Mouse (Mus musculus) right cerebral cortex, postnatal 36 days (tissue): ENCODE data around the gene Lmf1.

Source experiments
- DNase-seq, 2 experiments: peaks; one replicate each; pipeline ENCODE4 v3.0.0; 2022; ENCODE audit warnings: low spot score in 2 of 2, mixed read lengths in 1 of 2

Lmf1 gene

GRCm38 (mm10) chr17:25604234-25604633 lies 25.3 kb downstream of the Lmf1 start:
- no peak for DNase-seq

DNA sequence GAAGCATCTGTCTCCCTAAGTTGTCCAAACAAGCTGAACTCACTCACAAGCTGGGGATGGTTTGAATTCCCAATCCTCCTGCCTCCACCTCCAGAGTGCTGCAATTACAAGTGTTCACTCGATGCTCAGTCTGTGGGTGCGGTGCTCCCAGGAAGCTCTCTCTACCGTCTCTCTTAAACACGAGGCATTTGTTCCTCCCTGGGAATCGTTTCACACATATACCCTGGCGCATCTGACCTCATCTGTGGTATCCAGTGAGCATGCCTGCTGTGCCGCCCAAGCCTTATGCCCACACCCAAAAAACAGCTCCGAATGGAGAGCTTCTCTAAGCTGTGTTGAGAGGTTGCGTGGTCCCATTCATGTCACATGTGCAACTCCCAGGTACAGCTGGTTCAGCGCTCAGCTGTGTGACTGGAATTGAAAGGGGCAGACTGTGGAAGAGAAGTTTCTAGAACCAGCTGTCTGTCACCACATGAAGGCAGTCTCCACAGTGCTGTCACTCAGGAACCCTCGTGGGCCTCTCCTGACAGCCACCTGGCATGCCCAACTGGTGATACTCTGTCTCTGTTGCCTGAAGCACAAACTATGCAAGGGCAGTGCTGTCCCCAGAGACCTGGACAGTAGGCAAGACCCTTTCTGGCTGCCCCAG lies 29.4 kb downstream of the Lmf1 start:
- DNase-seq: no peak

GRCm38 (mm10) chr17:25608821-25609505 lies 30.1 kb downstream of the Lmf1 start:
- no peak for DNase-seq

DNA sequence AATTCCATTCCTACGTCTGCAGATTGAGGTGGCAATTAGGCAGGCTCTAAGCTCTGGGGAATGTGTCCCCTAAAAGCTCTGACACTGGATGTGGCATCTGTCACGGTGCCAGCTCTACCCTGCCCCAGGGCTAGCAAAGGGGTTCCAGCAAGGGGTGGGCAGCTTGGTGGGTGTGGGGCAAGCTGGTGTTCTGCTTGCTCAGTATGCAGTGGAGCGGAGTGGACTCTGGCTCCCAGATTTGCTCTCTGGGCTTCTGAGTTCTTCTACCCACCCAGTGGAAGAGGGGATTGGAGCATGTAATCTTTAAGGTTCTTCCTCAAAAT lies 30.6 kb downstream of the Lmf1 start:
- DNase-seq: no peak

DNA sequence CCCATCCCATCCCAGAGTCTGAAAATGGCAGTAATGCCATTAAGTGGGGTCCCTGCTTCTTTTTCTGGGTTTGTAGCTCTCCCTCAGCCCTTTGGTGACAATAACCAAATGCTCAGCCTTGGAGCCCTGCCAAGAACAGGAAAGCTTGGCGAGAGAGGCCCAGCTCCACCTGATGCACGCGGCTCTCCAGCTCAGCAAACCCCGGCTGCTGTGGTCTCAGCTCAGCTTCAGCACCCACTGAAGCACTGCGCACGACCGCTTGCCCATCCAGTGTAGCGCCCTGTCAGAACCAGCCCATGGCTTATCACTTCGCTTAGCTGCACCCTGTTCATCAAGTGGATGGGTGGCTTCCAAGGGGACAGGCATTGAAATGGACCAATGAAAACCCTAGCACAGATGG lies 31.3 kb downstream of the Lmf1 start:
- DNase-seq: no peak

GRCm38 (mm10) chr17:25612537-25612936 lies 33.7 kb downstream of the Lmf1 start:
- no peak for DNase-seq

DNA sequence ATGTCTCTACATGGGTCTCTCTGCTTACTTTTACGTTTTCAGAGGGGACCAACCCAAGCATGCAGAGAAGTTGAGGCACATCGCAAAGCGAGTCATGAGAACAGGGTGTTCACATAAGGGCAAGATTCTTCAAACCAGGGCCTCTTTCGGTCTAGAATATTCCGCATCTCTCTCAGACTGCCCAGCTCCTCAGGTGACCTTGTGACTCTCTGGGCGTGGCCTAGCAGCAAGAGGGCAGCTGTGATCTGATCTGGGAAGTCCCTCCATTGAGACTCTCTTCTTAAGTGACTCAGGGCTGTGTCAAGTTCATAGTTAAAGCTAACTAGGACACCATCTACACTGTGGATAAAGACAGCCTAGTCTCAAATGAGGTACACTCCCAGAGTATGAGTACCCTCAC lies 34.4 kb downstream of the Lmf1 start:
- no peak for DNase-seq

GRCm38 (mm10) chr17:25614723-25615510 lies 36.0 kb downstream of the Lmf1 start:
- DNase-seq: no peak

GRCm38 (mm10) chr17:25618508-25619056 lies 39.7 kb downstream of the Lmf1 start:
- peak in 1 of 2 experiments; percentile 61 for DNase-seq

- no peak for DNase-seq
Measured at GRCm38 (mm10) chr17:25623441-25623840, 44.6 kb downstream of the Lmf1 start.

DNA sequence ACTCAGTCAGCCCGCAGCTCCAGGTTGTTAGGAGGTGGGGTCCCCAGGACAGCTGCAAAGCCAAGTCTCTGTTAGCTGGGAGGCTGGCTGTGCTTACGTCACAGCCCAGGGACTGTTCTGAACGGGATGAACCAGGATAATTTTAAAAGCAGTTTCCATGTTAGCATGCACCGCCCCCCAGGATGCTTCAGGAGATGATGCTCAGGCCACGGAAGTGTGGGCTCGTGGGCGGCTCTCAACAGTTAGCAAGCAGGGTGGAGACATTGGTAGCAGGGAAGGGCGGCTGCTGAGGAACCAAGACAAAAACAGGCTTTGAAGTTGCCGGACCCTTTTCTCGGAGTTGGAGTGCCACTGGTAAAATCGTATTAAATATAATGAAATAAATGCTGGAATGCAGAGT lies 45.0 kb downstream of the Lmf1 start:
- peak; percentile 85 to 94 for DNase-seq

DNA sequence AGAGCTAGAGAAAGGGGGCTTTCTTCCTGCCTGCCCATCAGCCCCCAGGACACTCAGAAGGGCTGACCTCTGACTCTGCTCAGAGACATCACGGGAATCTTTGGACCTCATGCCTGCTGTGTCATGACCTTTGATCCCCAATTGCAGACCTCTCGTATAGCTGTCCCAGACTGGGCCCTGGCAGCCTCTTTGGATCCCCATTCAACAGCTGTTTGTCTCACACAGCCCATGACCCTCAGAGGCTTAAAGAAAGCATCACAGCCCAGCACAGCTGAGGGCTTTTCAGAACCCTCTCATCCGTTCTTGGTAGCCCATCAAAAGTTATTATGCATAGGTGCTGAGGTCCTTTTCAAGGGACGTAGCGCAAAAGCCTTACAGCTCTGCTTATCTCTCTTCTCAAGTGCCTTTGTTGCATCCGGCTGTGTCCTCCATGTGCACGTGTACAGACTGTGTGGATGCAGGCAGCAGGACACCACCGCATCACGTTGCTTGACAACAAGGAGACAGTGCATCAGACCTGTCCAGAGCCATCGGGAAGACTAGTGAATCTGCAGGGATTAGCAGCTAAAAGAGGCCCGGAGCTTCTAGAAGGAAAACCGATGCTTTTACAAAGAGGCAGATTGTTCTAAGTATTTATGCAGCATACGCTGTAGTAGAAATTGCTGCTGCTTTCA lies 45.7 kb downstream of the Lmf1 start:
- no peak for DNase-seq

GRCm38 (mm10) chr17:25625282-25625681 lies 46.4 kb downstream of the Lmf1 start:
- DNase-seq: peak; percentile 80 to 85

- no peak for DNase-seq
Measured at GRCm38 (mm10) chr17:25626196-25627043, 47.5 kb downstream of the Lmf1 start.

DNA sequence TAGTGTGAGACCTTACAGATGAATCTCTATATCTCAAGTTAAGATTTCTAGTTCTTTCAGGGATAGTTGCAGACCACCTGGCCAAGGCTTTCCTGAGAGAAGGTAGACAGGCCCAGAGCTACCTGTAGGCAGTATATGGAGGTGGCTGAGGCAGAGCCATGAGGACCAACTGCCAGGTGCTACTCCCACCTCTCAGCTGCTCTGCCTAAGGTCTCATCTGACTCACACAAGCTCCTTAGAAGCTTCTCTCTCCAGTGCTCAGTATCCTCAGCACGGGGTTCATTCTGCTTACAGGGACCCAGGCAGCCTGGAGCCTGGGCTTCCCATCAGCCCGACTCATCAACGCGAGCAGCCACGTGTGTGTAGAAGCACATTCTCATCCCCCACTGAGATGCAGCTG lies 51.4 kb downstream of the Lmf1 start:
- DNase-seq: peak in 1 of 2 experiments; percentile 57

DNA sequence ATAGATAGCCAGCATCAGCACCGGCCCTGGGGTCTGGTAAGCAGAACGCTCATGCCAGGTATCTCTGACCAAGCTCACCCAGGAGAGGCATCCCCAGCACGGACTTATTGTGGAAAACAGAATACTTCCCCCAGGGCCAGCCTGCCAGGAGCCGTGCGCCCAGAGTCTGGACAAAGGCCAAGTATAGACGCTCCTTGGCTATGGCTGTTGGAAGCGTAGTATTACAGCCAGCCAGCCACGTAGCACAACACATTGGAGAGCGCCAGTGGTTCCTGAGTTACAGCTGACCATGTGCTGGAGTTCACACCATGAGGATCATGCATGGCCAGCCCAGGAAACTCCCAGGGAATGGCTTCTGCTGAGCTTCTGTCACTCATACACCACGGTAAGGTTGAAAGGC lies 55.2 kb downstream of the Lmf1 start:
- DNase-seq: no peak

GRCm38 (mm10) chr17:25635387-25635786 lies 56.5 kb downstream of the Lmf1 start:
- no peak for DNase-seq

GRCm38 (mm10) chr17:25635806-25636205 lies 56.9 kb downstream of the Lmf1 start:
- DNase-seq: peak; percentile 84 to 93

DNA sequence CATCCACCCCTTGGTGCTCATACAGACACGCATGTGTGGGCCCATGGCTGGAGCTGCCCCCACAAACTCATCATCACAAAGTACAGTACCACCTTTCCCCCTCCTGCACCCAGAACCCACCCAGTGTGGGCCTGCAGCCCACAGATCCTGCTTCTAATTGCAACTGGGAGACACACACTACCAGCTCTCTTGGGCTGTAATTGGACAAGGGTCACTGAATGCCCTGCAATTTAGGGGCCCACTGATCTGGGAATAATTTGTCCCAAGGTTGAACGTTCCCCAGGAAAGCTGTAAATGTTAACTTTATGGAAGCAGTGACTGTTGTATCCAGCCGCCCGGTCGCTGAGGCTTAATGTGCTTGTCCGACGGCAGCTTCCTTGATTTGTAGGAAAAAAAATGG lies 59.1 kb downstream of the Lmf1 start:
- DNase-seq: no peak

- no peak for DNase-seq
Measured at GRCm38 (mm10) chr17:25638442-25638841, 59.6 kb downstream of the Lmf1 start.

- DNase-seq: no peak
Measured at GRCm38 (mm10) chr17:25640956-25641355, 62.1 kb downstream of the Lmf1 start.
